Mouse (Mus musculus) cerebellum, adult 2 months (tissue): ENCODE measurements around the gene Ppdpf. TPM values are rescaled to one million over a fixed set of nuclear protein-coding genes. Genes with fewer than 3 reads are reported as not detected.

ENCODE experiments used
- DNase-seq, 2 experiments: peaks; one replicate each; pipeline ENCODE4 v3.0.0; 2021
- H3K27ac ChIP-seq: fragments of 200-500 bp; 2 replicates; pipeline ENCODE4 v1.5.1; 2012; ENCODE audit warnings: low read length, control low read depth, inconsistent platforms; ENCODE audit not compliant: insufficient read depth
- H3K27me3 ChIP-seq: fragments of 200-500 bp; 2 replicates; pipeline ENCODE4 v1.6.1; 2012; ENCODE audit warnings: inconsistent platforms, mild to moderate bottlenecking, low read length, moderate library complexity; ENCODE audit not compliant: control insufficient read depth, insufficient read depth
- H3K4me1 ChIP-seq: fragments of 200-500 bp; 2 replicates; pipeline ENCODE4 v1.6.1; 2011; ENCODE audit warnings: low read length; ENCODE audit not compliant: control insufficient read depth, insufficient read depth
- H3K4me3 ChIP-seq: fragments of 200-500 bp; replicated peaks from 2 replicates; pipeline ENCODE3; 2011; ENCODE audit warnings: mild to moderate bottlenecking, low read depth, low read length, control low read depth; ENCODE audit not compliant: insufficient read depth
- CTCF ChIP-seq: fragments of 200-500 bp; IDR thresholded peaks from 2 replicates; pipeline ENCODE4 v1.5.1; 2011; ENCODE audit warnings: low read depth, mild to moderate bottlenecking, control low read depth, low read length, moderate library complexity, borderline replicate concordance; ENCODE audit not compliant: insufficient read depth
- POLR2A ChIP-seq: fragments of 200-500 bp; IDR thresholded peaks from 2 replicates; pipeline ENCODE4 v1.6.1; 2011; ENCODE audit warnings: low read length, control low read depth, borderline replicate concordance; ENCODE audit not compliant: insufficient read depth
- WGBS: fragments of 180-500 bp; shearing (Covaris S2); methylation state at CpG from one replicate; pipeline ENCODE4 v1.1.7; 2018; 5-methylcytosine and 5-hydroxymethylcytosine counted together
- polyA plus RNA-seq: library from polyadenylated mRNA; depleted of rRNA; stranded (reverse); fragments of >200 nt; gene quantifications from 2 replicates; pipeline ENCODE4 v1.2.3, GENCODE M21; 2012; rRNA removed

Gene Ppdpf
- polyA plus RNA-seq = 110 and 111 TPM in 2 replicates

DNA sequence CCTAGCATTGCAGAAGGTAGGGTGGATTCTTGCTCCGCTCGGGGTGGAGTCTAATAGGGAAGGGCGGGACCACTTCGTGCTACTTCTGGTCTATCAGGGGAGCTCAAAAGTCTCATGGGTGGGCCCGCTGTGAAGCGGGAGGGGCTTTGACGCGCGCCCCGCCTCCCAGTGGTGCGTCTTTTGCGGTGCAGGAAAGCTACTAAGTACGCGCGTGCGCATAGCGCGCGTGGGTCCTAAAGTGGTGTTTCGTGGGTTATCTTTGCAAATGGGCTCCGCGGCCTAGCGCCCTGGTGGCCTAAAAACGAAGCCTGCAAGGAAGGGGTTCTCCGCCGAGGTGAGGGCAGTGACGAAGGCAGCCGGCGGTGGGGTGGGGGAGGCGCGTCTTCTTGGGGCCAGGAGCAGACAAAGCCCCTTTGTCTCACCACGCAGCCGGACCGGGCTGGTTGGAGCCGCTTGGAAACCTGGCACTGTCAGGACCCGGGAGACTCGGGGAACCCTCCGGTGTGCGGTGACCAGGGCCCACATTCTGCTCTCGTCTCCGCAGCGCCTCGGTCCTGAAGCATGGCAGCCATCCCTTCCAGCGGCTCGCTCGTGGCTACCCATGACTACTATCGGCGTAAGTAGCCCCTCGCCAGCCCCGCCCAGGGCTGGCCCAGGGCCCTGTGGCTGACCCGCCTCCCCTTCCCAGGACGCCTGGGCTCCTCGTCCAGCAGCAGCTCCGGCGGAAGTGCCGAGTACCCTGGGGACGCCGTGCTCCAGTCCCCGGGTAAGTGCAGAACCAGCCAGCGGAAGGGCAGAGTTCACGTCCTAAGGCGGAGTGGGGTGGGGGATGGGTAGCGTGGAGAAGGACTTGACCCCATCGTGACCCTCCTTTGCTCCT, at the start of gene Ppdpf:
Ppdpf (plus strand) TSS at position 127 of the 880 bp plus-strand sequence.
- no peak for TF ChIP-seq CTCF
- TF ChIP-seq POLR2A = peak; percentile 56; the same call in 1 of the 2 replicates
- H3K27ac ChIP-seq = peak within 1 kb of the TSS; percentile 81
- WGBS = under 1% methylated on average over 64 of the region's 64 CpGs

DNA sequence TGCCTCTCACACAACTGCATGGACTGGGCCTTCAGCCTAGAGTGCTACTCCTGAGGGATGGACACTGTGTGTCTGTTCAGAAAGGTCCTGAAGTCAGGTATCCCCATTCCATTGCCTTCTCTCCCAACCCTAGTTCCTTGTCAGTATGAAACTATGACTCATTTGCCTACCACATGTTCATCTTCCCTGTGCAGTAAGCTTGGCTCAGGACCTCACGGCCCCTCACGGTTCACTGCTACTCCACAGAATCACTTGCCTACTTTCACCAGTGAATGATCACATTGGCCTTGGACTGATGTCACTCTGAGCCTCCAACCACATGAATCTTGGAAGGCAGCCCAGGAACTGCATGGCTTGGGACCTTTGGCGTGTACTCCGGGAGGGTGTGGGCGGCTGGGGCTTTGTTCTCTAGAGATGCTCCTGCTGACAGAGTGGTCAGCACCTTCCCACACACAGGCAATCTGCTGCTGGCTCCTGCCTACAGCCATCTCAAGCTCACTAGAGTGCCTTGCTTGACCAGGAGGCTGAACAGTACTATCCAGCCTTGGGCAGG, 47.3 kb upstream of the Ppdpf start:
- Histone ChIP-seq H3K27ac (peak overlapping the region; percentile 91), H3K4me3 (no peak overlapping the region), H3K27me3 (no peaks in the 10 kb centered on the region), H3K4me1 (peaks cover 53% of the 10 kb centered on the region)
- TF ChIP-seq POLR2A (0 out of 2 replicates have a peak, but pooled peaks have one; percentile 12), CTCF (no peak)
- 7% methylated on average over 5 of the region's 5 CpGs for WGBS
- peak; percentile 83 to 94 for DNase-seq

More for the DNA sequence above, at the start of gene Ppdpf:
- H3K4me3 ChIP-seq = peak within 1 kb of the TSS; percentile 76
- H3K4me1 ChIP-seq = peaks cover 4% of the 10 kb centered on the region; the same call in 1 of the 2 replicates
- no peaks in the 10 kb centered on the region for H3K27me3 ChIP-seq
- peak; percentile 88 for DNase-seq

DNA sequence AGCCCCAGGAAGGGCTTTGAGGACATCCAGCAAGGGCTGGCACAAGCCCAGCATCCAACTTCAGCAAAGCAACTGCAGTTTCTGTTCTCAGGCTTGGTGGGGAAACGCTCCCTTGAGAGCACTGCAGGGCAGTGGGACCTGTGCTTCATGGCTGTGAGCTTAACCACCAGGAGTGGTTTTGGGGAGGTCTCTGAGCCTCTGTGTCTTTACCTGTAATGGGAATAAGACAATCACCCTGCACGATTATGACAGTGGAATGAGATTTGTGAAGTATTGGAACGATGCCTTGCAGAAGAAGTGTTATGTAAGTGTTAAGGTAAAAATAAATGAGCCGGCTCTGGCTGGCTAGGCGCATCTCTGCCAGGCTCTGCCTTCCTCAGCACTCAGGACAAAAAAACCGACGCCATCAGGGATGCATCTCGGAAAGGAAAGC, 44.3 kb upstream of the Ppdpf start:
- H3K27me3 ChIP-seq = no peaks in the 10 kb centered on the region
- H3K27ac ChIP-seq = peak overlapping the region; percentile 98
- peak; percentile 68 to 77 for DNase-seq
- 3% methylated on average over 8 of the region's 8 CpGs for WGBS
- peak overlapping the region; percentile 21 for H3K4me3 ChIP-seq
- H3K4me1 ChIP-seq = peaks cover 67% of the 10 kb centered on the region
- TF ChIP-seq CTCF (no peak), POLR2A (no peak)

DNA sequence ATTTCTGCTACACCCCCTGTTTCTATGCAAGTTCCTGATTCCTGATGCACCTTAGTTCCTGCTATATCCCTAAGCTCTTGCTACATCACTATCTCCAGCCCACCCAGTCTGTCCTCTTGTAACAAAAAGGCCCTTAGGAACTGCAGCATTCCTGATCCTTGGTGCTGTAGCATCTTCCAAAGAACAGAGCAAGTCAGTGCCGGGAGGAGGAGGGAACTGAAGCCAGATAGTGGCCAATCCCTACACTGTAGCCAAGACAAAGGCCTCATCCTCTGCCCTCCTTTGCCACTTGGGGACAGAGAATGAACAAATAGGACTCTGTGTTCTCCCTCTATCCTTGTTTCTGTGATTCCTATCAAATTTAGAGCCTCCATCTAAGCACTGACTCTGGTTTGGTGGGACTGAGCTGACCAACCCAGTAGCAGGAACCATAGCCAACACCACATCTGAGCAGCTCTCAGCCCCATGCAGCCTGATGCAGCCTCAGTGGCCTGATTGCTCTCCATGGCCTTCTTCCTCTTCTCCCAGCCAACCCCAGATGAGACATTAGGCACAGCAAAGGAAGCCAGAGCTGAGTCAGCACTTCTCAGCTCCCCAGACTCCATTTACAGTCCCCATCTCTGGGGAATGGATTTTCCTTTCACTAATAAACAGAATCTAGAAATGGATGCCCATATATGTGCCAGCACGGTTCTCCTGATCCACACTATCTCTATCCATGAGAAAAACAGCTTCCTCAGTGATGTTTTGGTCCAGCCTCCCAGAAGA, 43.4 kb upstream of the Ppdpf start:
- Histone ChIP-seq H3K4me3 (no peak overlapping the region), H3K4me1 (peaks cover 71% of the 10 kb centered on the region), H3K27ac (peak overlapping the region; percentile 98), H3K27me3 (no peaks in the 10 kb centered on the region)
- WGBS = 31% methylated on average over 2 of the region's 2 CpGs
- TF ChIP-seq POLR2A (peak; percentile 19; the same call in 1 of the 2 replicates), CTCF (no peak)
- peak; percentile 44 to 51 for DNase-seq

DNA sequence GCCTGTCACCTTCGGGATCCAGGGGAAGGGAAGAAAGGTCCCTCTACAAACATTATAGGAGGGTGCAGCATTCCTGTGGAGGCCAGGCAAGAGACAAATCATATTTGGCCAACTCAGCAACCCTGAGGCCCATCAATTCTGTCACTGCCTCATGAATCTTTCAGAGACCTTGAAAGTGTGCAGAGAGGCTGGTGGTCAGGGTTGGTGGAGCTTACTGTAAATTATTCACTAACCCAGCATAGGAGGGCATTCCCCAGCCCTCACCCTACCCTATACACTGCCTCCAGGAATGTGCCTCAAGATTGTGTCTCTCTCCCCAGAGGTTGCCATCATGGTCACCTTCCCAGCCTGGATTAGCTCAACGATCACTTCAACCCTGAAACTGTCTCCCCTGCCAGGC, 42.4 kb upstream of the Ppdpf start:
- Histone ChIP-seq H3K4me3 (no peak overlapping the region), H3K4me1 (peaks cover 68% of the 10 kb centered on the region), H3K27ac (0 out of 2 replicates have a peak overlapping the region, but pooled peaks have one; percentile 3), H3K27me3 (no peaks in the 10 kb centered on the region)
- WGBS = 40% methylated on average over 2 of the region's 2 CpGs
- DNase-seq = no peak
- TF ChIP-seq POLR2A = no peak
- TF ChIP-seq CTCF = no peak

DNA sequence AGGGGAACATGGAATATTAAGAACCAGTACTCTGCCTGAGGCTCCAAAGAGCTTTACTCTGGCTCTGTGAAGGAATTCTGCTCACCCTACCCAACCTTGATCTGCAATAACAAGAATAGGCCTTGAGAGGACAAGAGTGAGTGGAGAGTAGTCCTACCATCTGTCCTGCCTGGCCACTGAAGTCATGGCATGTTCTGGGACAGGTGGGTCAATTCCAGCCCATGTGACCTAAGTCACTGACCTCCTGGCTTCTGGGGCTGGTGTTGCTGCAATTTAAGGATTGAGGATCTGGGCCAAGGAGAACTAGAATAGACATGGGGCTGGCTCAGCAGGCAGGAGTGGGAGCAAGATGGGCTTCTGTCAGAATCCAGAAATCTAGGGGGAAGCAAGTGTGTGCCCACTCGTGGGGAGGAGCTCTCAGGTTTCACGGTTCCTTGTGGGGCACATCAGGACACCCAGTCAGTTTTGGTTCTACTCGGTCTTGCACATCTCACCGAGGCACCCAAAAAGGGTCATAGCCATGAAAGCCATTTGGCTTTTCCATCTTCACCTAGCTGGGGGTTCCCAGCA, 40.0 kb upstream of the Ppdpf start:
- TF ChIP-seq CTCF = no peak
- TF ChIP-seq POLR2A = 0 out of 2 replicates have a peak, but pooled peaks have one; percentile 13
- Histone ChIP-seq H3K27me3 (no peaks in the 10 kb centered on the region), H3K27ac (no peak overlapping the region), H3K4me3 (no peak overlapping the region), H3K4me1 (peaks cover 72% of the 10 kb centered on the region)
- peak in 1 of 2 experiments; percentile 57 for DNase-seq
- 32% methylated on average over 4 of the region's 4 CpGs for WGBS

DNA sequence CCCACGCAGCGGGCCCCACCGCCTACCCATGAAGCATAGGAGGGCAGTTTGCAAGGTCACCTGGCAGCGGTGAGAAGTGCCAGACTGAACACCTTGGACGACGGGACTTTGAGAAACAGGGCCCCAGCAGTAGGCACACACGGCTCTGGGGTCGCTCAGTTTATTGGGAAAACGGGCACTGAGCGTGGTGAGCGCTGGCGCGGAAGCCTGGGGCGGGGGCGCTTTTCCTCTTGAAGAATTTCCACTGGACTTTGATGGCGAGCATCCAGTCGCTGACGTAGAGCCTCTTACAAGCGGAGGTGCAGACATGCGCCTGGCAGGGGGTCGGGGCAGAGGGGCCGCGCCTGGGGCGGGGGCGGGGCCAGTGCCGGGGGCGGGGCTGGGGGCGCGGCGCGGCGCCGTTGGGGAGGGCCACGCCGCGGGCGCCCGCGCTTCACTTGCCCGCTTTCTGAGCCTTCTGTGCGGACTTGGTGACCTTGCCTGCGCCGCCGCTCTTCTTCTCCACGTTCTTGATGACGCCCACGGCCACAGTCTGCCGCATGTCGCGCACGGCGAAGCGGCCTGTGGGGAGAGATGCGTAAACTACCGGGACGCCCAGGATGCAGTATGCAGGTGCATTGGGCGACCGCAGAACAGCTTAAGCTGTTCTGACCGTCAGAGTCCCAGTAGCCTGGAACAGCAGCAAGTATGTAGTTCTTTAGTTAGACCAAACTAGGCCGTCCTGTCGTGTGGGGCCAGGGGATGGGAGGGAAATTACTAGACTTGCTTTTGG, 39.3 kb upstream of the Ppdpf start:
- peaks cover 70% of the 10 kb centered on the region for H3K4me1 ChIP-seq
- H3K27me3 ChIP-seq = no peaks in the 10 kb centered on the region
- peak overlapping the region; percentile 41; the same call in 1 of the 2 replicates for H3K27ac ChIP-seq
- no peak overlapping the region for H3K4me3 ChIP-seq
- no peak for TF ChIP-seq CTCF
- TF ChIP-seq POLR2A = no peak
- 6% methylated on average over 61 of the region's 61 CpGs for WGBS
- DNase-seq = peak; percentile 57 to 67
